Mouse (Mus musculus) ES-E14 (cell line): ENCODE measurements at regions not wholly inside any gene's neighbourhood (a gene's known extent, or its start where the extent isn't known, plus 50 kb on each side); places are given as distances from the start of the nearest gene placed in this dataset.

Experiments used
- DNase-seq: peaks from one replicate; pipeline ENCODE4 v3.0.0-alpha.2; 2013; ENCODE audit warnings: low read depth, low spot score
- H3K27ac ChIP-seq: 2 replicates; pipeline ENCODE4 v1.5.1; 2012; ENCODE audit warnings: low read depth, mild to moderate bottlenecking, low read length, moderate library complexity, mixed read lengths; ENCODE audit not compliant: poor library complexity, insufficient read depth, severe bottlenecking
- H3K36me3 ChIP-seq: 2 replicates; pipeline ENCODE4 v1.6.1; 2012; ENCODE audit warnings: mild to moderate bottlenecking, low read length, moderate library complexity, mixed read lengths; ENCODE audit not compliant: control insufficient read depth, poor library complexity, insufficient read depth, severe bottlenecking
- H3K4me1 ChIP-seq, 2 experiments: fragments of 150-350 bp in 1 of 2; sonication (generic) in 1 of 2; 2 replicates each; pipeline ENCODE4 v1.6.1; 2012; ENCODE audit warnings: low read length in 2 of 2, mild to moderate bottlenecking in 1 of 2, mixed read lengths in 1 of 2; ENCODE audit not compliant: control insufficient read depth in 2 of 2, insufficient read depth in 2 of 2, poor library complexity in 1 of 2
- H3K4me3 ChIP-seq, 2 experiments: fragments of 150-350 bp in 1 of 2; sonication (generic) in 1 of 2; 2 replicates each; pipeline ENCODE4 v1.5.1; 2012; ENCODE audit warnings: low read length in 2 of 2, low read depth in 1 of 2, mild to moderate bottlenecking in 1 of 2, mixed read lengths in 1 of 2; ENCODE audit not compliant: insufficient read depth in 1 of 2, poor library complexity in 1 of 2, severe bottlenecking in 1 of 2
- H3K9ac ChIP-seq: 2 replicates; pipeline ENCODE4 v1.6.1; 2012; ENCODE audit warnings: low read depth, mild to moderate bottlenecking, low read length, mixed read lengths; ENCODE audit not compliant: poor library complexity, insufficient read depth, severe bottlenecking
- H3K9me3 ChIP-seq: fragments of 150-350 bp; sonication (generic); 2 replicates; pipeline ENCODE4 v1.6.1; 2012; ENCODE audit warnings: low read depth, mild to moderate bottlenecking, low read length; ENCODE audit not compliant: control insufficient read depth, insufficient read depth
- CHD2 ChIP-seq: IDR thresholded peaks from 2 replicates; pipeline ENCODE4 v1.6.1; 2014; ENCODE audit warnings: mild to moderate bottlenecking, low read depth, low read length, inconsistent platforms
- HCFC1 ChIP-seq: IDR thresholded peaks from 2 replicates; pipeline ENCODE4 v1.6.1; 2012; ENCODE audit warnings: low read length, inconsistent platforms, borderline replicate concordance; ENCODE audit not compliant: insufficient read depth
- MAFK ChIP-seq: IDR thresholded peaks from 2 replicates; pipeline ENCODE4 v1.6.1; 2014; ENCODE audit warnings: mild to moderate bottlenecking, low read depth, low read length, inconsistent platforms; ENCODE audit not compliant: insufficient read depth
- ZC3H11A ChIP-seq: IDR thresholded peaks from 2 replicates; pipeline ENCODE4 v1.6.1; 2012; ENCODE audit warnings: low read depth, mild to moderate bottlenecking, inconsistent platforms, low read length, borderline replicate concordance
- ZNF384 ChIP-seq: IDR thresholded peaks from 2 replicates; pipeline ENCODE4 v1.6.1; 2012; ENCODE audit warnings: low read depth, low read length, inconsistent platforms
- in situ Hi-C, 2 experiments: fragments of 600-800 bp; cut with MboI; formaldehyde crosslinking; loops; one replicate each; pipeline ENCODE4 v1.15.1; 2025; ENCODE audit warnings: low sequenced_read_pairs in 2 of 2, inconsistent platforms in 1 of 2; ENCODE audit not compliant: unreplicated experiment in 2 of 2

DNA sequence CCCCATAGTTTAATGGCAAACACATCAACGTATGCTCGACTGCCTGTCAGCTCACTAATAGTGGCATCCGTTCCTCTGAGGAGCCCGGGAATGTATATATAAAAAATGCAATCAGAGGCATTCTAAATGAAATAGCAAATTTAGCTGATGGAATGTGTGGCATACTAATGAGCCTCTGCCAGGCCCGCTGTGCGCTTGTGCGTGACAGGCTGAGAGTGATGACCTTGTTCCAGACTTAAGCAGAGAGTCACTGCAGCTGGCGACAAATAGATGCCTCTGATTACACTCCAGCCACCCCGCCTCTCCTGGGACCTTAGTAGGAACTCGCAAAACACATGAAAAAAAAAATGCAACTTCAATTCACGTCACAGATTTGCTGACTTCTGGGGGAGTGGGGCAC, 252.0 kb upstream of the Daam1 start:
- H3K4me1 ChIP-seq: no peaks in the 10 kb centered on the region
- in situ Hi-C loops: no loop called here
- DNase-seq: no peak
- no peaks in the 10 kb centered on the region for H3K9me3 ChIP-seq
- no peaks in the 10 kb centered on the region for H3K36me3 ChIP-seq
- H3K4me3 ChIP-seq: no peak overlapping the region
- TF ChIP-seq HCFC1 (no peak), ZNF384 (no peak), ZC3H11A (no peak), MAFK (no peak), CHD2 (no peak)
- no peak overlapping the region for H3K9ac ChIP-seq
- no peak overlapping the region for H3K27ac ChIP-seq

DNA sequence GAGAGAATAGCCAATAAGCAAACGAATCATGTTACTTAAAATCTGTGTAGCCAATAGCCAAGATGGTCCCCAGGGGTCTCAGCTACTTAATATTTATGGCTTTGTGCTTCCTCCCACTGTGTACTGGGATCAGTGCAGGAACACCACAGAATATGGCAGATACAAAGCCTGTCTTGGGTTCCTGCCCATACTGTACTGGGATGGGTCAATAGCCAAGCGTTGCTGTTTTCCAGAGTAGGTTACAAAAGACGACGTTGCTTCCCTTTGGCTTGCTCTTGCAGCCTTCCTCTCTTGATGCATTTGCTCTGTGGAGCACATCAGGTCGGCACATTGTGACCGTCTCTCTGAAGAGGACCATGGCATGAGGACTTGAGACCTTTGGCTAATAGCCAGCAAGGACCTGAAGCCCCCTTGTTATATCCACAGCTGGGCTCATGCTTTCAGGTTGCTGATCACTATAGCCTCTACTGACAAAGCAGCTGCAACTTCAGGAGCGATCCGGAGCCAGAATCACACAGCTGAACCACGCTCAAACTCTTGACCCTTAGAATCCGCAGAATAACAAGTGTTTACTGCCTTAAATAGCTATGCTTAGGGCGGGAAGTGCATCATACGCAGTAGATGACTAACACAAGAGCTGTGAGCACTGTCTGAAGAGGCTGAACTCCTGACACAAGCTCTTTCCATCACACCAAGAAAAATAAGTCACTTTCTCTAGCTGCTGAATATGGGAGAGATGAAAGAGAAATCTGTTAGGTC, 250.2 kb upstream of the Daam1 start:
- no peak overlapping the region for H3K27ac ChIP-seq
- TF ChIP-seq HCFC1 (no peak), ZNF384 (no peak), MAFK (no peak), ZC3H11A (no peak), CHD2 (no peak)
- H3K4me1 ChIP-seq: no peaks in the 10 kb centered on the region
- DNase-seq: no peak
- H3K9me3 ChIP-seq: no peaks in the 10 kb centered on the region
- H3K9ac ChIP-seq: no peak overlapping the region
- H3K36me3 ChIP-seq: no peaks in the 10 kb centered on the region
- no peak overlapping the region for H3K4me3 ChIP-seq
- in situ Hi-C loops: no loop called here

DNA sequence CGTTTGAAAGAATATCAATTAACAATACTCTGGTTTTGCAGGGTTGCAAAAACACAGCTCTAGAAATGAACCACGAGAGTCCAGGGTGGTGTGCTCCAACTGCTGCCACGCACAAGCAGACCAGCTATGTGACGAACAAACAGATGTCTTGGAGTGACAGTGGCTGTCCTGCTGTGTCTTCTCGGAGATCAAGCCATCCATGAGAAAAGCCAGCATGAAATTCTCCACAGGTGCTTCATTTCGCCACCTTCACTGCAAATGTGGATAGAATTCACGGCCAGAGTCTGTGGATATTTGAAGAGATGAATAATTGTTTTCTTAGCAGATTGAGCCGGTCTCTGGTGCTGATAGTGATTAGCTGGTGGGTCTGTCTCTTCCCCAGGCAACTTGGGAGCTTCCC, 246.3 kb upstream of the Daam1 start:
- no peaks in the 10 kb centered on the region for H3K36me3 ChIP-seq
- H3K4me3 ChIP-seq: no peak overlapping the region
- in situ Hi-C loops: no loop called here
- H3K9me3 ChIP-seq: no peaks in the 10 kb centered on the region
- no peak for DNase-seq
- H3K27ac ChIP-seq: no peak overlapping the region
- H3K4me1 ChIP-seq: no peaks in the 10 kb centered on the region
- no peak overlapping the region for H3K9ac ChIP-seq
- no peak for TF ChIP-seq MAFK
- no peak for TF ChIP-seq HCFC1
- TF ChIP-seq CHD2: no peak
- TF ChIP-seq ZC3H11A: no peak
- no peak for TF ChIP-seq ZNF384

DNA sequence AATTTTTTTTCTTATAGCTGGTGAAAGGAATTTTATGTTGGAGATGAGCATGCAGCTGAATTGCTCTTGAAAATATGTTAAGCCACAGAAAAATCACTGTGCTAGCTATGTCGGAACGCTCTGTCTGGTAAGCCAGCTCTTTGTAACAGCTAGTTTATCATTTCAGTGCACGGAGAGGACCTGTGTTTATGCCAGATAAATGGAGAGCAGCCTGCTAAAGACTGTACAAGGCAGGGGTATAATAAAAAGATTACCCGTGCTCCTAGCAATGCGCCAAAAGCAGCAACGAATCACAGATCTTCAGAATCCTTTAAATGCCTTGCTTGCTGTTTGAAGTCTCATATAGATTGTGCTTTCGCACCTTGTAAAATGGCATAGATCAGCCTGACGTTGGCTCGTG, 232.2 kb upstream of the Daam1 start:
- Histone ChIP-seq H3K4me1 (no peaks in the 10 kb centered on the region), H3K27ac (no peak overlapping the region), H3K36me3 (no peaks in the 10 kb centered on the region), H3K4me3 (no peak overlapping the region), H3K9ac (no peak overlapping the region), H3K9me3 (no peaks in the 10 kb centered on the region)
- in situ Hi-C loops: no loop called here
- TF ChIP-seq HCFC1: no peak
- TF ChIP-seq ZNF384: no peak
- no peak for TF ChIP-seq CHD2
- no peak for TF ChIP-seq MAFK
- no peak for DNase-seq

DNA sequence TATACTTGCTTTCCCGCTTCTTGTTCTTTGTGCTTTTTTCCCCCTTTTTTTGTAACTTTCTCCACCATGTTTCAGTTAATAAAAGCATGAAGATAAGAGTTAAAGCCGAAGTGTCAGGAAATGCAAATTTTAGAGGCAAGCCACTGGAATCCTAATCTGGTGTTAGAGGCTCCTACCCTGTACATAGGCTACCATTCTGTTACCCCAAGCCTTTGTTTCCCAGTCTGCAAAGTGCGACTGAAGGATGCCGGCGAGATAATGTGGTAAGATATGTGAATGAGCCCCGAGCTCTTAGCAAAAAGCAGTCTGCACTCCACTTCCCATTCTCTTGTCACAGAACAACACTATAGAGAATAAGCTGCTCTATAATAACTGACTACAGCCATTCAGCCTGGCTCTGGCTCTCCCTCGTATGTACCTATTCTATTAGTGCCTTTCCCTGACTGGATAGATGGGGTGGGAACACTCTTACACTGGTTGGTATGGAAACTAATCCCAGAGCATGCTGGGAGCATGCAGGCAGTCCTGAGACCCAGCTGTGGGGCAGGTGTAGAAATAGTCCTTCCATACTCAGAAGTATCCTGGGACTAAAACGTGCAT, 229.7 kb upstream of the Daam1 start:
- no peaks in the 10 kb centered on the region for H3K4me1 ChIP-seq
- no peaks in the 10 kb centered on the region for H3K9me3 ChIP-seq
- in situ Hi-C loops: no loop called here
- no peak overlapping the region for H3K27ac ChIP-seq
- H3K4me3 ChIP-seq: no peak overlapping the region
- DNase-seq: no peak
- no peaks in the 10 kb centered on the region for H3K36me3 ChIP-seq
- no peak overlapping the region for H3K9ac ChIP-seq
- TF ChIP-seq CHD2: no peak
- no peak for TF ChIP-seq ZNF384
- TF ChIP-seq HCFC1: no peak
- no peak for TF ChIP-seq MAFK
- no peak for TF ChIP-seq ZC3H11A
